Mouse (Mus musculus) Patski (cell line): ENCODE measurements around the gene Zfp809. TPM values are rescaled to one million over a fixed set of nuclear protein-coding genes. Genes with fewer than 3 reads are reported as not detected.
A peak's percentile ranks its signal among the peaks of the same experiment; 100 is the strongest.

Experiments
- ATAC-seq: fragments of 100-300 bp; one replicate; pipeline ENCODE4 v1.8.0; 2021
- CTCF ChIA-PET: fragments of 350-600 bp; sonication (Branson Sonifier 250); formaldehyde crosslinking; loops from one replicate; lab custom pipeline; 2022; ENCODE audit warnings: inconsistent platforms; lab: Charles Lee
- POLR2A ChIA-PET: fragments of 350-600 bp; sonication (Branson Sonifier 250); formaldehyde crosslinking; loops from one replicate; lab custom pipeline; 2022; ENCODE audit warnings: antibody characterized with exemption, inconsistent platforms; lab: Charles Lee
- DNase-seq: peaks from one replicate; pipeline ENCODE4 v3.0.0-alpha.2; 2011; ENCODE audit warnings: low read depth, low spot score
- H3K27me3 ChIP-seq: fragments of 371-371 bp; one replicate; pipeline ENCODE4 v1.5.1; 2021
- CTCF ChIP-seq: fragments of 100-300 bp; IDR thresholded peaks from one replicate; pipeline ENCODE4 v1.5.1; 2021
- in situ Hi-C: fragments of 300-500 bp; cut with MboI; formaldehyde crosslinking; loops from 3 replicates; pipeline ENCODE4 v1.11.1; 2018; ENCODE audit warnings: low pct_unique_long_range_greater_than_20kb, mixed read lengths
- polyA plus RNA-seq: library from polyadenylated mRNA; unstranded; gene quantifications from one replicate; pipeline ENCODE4 v1.2.3, GENCODE M21; 2021

Gene Zfp809
- polyA plus RNA-seq, 1 experiment from 2014 or later, result 32.9 TPM

DNA sequence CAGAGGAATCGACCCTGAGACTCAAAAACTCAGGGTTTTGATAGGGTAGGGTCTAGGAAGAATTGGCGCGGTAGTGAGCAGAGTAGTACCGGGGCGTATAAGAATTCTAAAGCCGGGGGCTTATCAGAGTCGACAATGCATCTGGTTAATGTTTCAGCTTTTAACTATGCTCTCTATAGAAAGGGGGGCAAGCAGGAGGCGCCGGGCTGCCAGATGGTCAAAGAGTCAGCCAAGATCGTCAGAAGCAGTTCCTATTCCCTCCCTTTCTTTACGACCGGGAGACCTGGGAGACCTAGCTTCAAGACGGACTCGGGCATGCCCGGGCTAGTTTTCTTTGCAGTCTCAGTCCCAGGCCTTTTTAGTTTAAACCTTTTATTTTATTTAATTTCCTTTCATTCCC is 1.3 kb downstream of the Zfp809 start:
- ATAC-seq (no peak), DNase-seq (no peak)
- in situ Hi-C loops, result loop anchor here (5.0 kb wide), 2 partner anchors 70 to 185 kb away; partner anchors contain the start of genes 9530077C05Rik and Pigyl
- CTCF ChIA-PET, result no interaction called here
- POLR2A ChIA-PET, result no interaction called here
- no peaks in the 10 kb centered on the region for H3K27me3 ChIP-seq
- TF ChIP-seq CTCF, result no peak

DNA sequence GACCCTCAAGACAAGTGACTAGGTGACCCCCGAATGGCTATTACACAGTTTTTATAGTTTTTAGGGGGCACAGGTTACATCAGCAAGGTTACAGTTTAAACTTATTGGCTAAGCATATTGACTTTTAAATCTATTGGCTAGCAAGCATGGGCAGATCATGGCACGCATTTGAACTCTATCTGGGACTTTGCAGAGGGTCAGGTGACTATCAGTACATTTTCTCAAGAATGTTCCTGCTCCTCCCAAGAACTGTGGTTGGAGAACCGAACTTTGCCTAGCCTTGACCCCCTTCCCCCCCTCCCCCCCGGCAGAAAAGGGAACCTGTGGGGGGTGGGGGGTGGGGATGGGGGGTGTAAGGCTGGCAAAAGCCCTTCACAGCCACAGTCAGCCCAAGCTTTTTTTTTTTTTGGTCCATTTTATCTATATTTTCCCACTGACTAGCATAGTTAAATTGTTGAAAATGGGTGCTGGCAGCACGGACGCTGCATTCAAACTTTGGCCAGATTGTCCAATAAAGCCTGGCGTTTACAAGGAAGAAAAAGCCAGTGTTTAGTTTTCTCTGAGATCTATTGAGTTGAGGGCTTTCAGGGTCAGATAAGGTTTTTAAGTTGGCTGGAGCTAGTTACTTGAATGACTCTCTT is 4.0 kb downstream of the Zfp809 start:
- POLR2A ChIA-PET, result no interaction called here

DNA sequence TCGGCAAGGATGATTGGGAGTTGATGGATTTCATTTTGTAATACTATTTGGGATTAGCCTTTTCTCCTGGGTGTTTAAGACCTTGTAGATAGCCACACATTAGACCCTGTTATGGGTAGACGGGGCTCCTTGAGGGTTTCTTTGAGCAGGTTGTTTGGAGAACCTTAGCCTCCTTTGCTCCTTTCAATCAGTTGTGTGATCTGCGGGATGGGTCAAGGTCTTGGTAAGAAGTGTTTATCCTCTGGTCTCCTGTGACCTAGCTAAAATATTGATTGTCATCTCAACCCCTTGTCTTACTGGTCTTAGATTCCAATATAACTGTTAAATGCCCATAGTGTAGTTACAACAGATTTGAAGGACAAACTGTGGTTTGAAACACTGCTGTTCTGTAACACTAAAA is 4.5 kb downstream of the Zfp809 start:
- ChIA-PET CTCF (no interaction called here), POLR2A (interaction anchor here (0.7 kb wide), 1 partner anchor 174 kb away, joined by 4 read pairs; no protein-coding TSS in a partner anchor)
- no peak for TF ChIP-seq CTCF
- H3K27me3 ChIP-seq, result no peaks in the 10 kb centered on the region
- ATAC-seq (no peak), DNase-seq (no peak)
- in situ Hi-C loops, result no loop called here

More for the DNA sequence above, 4.0 kb downstream of the Zfp809 start:
- DNase-seq (no peak), ATAC-seq (no peak)
- CTCF ChIA-PET, result no interaction called here
- no peaks in the 10 kb centered on the region for H3K27me3 ChIP-seq
- TF ChIP-seq CTCF, result no peak
- in situ Hi-C loops, result loop anchor here (5.0 kb wide), 2 partner anchors 72 to 183 kb away; partner anchors contain the start of genes 9530077C05Rik and Pigyl

- CTCF ChIA-PET, result no interaction called here
- no peaks in the 10 kb centered on the region for H3K27me3 ChIP-seq
- POLR2A ChIA-PET, result interaction anchor here (0.7 kb wide), 1 partner anchor 175 kb away, joined by 4 read pairs; no protein-coding TSS in a partner anchor
- DNase-seq (no peak), ATAC-seq (no peak)
- peak; percentile 41 for TF ChIP-seq CTCF
- in situ Hi-C loops, result no loop called here
These were observed 5.0 kb downstream of the Zfp809 start for GRCm38 (mm10) chr9:22230556-22230955.

- no peaks in the 10 kb centered on the region for H3K27me3 ChIP-seq
- CTCF ChIA-PET, result interaction anchor here (1.0 kb wide), 1 partner anchor 20 kb away, joined by 3 read pairs; the partner anchor contains the start of gene Zfp599
- TF ChIP-seq CTCF, result no peak
- POLR2A ChIA-PET, result no interaction called here
- no peak for DNase-seq
- in situ Hi-C loops, result no loop called here
- no peak for ATAC-seq
These were observed 14.5 kb downstream of the Zfp809 start for GRCm38 (mm10) chr9:22240001-22240400.

DNA sequence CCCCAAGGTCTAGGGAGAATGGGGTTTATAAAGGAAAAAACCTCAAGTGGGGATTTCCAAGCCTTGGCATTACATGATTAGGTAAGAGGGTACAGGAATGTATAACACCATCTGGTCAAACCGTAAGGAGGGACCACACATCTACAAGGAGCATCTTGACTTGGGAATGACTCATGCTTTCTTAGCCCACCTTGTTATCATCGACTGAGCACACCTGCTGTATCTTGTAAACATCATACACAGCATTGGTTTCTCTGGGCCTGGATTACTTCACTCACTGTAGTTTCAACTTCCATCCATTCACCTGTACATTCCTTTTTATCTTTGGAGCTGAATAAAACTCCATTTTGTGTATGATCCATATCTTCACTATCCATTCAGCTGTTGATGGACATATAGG is 18.7 kb downstream of the Zfp809 start:
- ChIA-PET CTCF (no interaction called here), POLR2A (no interaction called here)
- ATAC-seq (no peak), DNase-seq (no peak)
- in situ Hi-C loops, result no loop called here
- TF ChIP-seq CTCF, result no peak
- no peaks in the 10 kb centered on the region for H3K27me3 ChIP-seq

DNA sequence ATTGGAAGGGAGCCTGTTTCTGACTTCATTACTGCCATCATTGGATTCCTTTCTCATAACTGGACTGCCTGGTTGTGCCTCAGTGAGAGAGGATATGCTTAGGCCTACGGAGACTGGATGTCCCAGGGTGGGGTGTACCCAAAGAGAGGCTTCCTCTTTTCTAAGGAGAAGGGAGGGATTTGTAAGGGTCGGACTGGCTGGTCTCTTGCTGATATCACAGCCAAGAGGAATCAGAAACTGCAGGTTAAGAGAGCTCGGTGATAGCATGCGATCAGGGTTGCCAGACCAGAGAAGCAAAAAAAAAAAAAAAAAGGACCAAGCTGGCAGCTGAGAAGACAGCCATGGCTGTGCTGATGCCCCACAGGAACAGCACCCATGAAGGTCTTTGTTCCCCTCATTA is 31.1 kb downstream of the Zfp809 start:
- POLR2A ChIA-PET, result no interaction called here
- in situ Hi-C loops, result no loop called here
- CTCF ChIA-PET, result no interaction called here
- H3K27me3 ChIP-seq, result no peaks in the 10 kb centered on the region
- TF ChIP-seq CTCF, result no peak
- no peak for DNase-seq
- ATAC-seq, result no peak

GRCm38 (mm10) chr9:22258784-22259183 is 33.3 kb downstream of the Zfp809 start:
- POLR2A ChIA-PET, result no interaction called here
- no peak for DNase-seq

DNA sequence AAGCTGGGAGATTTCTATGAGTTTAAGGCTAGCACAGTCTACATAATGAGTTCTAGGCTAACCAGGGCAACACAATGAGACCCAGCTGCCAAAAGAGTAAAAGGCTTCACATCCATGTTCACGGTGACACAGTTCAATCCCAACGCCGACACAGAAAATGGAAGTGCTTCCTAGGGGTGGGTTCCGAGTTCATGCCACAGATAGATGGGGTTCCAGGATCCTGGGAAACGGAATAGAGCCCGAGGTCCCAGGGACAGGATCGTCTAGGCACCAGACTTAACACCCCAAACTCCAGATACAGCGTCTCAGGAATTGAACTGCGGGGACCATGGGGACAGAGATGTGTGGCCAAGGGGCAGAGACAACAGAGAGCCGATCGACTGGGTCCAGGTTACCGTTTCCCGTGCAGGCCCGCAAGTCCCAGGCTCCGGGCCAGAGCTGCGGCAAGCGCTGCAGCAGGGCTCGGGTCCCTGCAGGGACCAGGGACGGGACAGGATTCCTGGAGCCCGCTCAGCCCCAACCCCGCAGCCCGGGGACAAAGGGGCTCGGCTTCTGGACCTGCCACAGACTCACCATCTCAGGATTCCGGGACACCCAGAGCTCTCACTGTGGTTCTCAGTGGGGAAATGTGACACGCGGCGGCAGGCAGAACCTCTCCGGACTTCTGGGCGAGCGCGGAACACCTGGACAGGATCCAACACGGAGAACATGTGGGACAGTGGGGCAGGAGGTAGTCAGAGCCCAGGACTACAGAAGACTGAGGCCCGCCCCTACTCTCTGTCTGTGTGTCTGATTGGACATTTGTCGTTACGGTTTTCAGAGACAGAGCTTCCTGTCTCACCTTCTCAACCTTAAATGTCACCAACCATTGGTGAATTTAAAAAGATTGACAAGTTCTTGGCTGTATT is 33.9 kb downstream of the Zfp809 start, which contains the start of gene Zfp599:
Gene Zfp599 (minus strand): TSS at position 712 of the 908 bp plus-strand sequence.
- ATAC-seq, result no peak
- POLR2A ChIA-PET, result interaction anchor here (0.7 kb wide), 1 partner anchor 45 kb away, joined by 3 read pairs; no protein-coding TSS in a partner anchor
- DNase-seq, result no peak
- TF ChIP-seq CTCF, result no peak
- in situ Hi-C loops, result no loop called here
- CTCF ChIA-PET, result interaction anchor here (1.1 kb wide), 1 partner anchor 20 kb away, joined by 3 read pairs; no protein-coding TSS in a partner anchor
- H3K27me3 ChIP-seq, result no peaks in the 10 kb centered on the region

More at GRCm38 (mm10) chr9:22258784-22259183, 33.3 kb downstream of the Zfp809 start:
- no peak for TF ChIP-seq CTCF
- no peak for ATAC-seq
- in situ Hi-C loops, result no loop called here
- no peaks in the 10 kb centered on the region for H3K27me3 ChIP-seq
- CTCF ChIA-PET, result no interaction called here

DNA sequence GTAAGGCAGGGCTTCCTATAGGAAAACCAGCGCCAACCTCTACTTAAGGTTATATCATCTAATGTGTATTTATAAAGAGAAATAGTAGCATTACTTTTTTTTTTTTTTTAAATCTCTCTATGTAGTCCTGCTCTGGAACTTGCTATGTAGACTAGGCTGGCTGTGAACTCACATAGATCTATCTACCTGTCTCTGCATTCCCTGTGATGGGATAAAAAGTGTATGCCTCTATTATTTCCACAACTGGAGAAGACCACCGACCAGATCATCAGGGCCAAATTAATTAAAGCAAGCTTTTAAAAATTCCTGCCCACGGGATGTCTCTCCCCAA is 34.5 kb downstream of the Zfp809 start:
- no peak for TF ChIP-seq CTCF
- DNase-seq, result no peak
- no peak for ATAC-seq
- CTCF ChIA-PET, result interaction anchor here (1.1 kb wide), 1 partner anchor 20 kb away, joined by 3 read pairs; no protein-coding TSS in a partner anchor
- no peaks in the 10 kb centered on the region for H3K27me3 ChIP-seq
- in situ Hi-C loops, result no loop called here
- POLR2A ChIA-PET, result interaction anchor here (0.7 kb wide), 1 partner anchor 45 kb away, joined by 3 read pairs; no protein-coding TSS in a partner anchor

DNA sequence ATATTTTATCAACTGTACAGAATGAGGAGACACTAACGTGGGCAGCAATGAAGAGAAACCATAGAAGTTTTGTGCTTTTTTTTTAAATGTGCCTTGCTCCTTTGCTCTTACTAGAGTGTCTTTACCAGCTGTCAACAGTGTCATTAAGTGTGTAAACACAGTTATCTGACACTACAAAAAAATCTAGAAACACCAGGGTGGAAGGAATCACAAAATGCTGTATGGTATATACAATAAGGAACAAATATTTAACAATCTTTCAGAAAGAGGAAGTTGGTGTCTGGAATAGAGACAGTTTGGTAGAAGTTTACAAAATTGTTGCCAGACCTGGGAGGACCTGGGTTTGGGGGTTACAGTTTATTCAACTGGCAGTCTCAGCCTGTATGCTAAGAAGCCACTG is 36.1 kb downstream of the Zfp809 start:
- no peak for ATAC-seq
- DNase-seq, result no peak
- no peaks in the 10 kb centered on the region for H3K27me3 ChIP-seq
- ChIA-PET POLR2A (no interaction called here), CTCF (no interaction called here)
- in situ Hi-C loops, result no loop called here
- no peak for TF ChIP-seq CTCF
